Mouse (Mus musculus) cerebellum, adult 8-10 months (tissue): ENCODE measurements around the gene H2-Aa.

Experiments
- DNase-seq: peaks from one replicate; pipeline ENCODE4 v3.0.0; 2022

The H2-Aa gene

GRCm38 (mm10) chr17:34261502-34261901 lies 26.1 kb downstream of the H2-Aa start:
- peak; percentile 19 for DNase-seq

GRCm38 (mm10) chr17:34260551-34260950 lies 27.1 kb downstream of the H2-Aa start:
- DNase-seq, result no peak

GRCm38 (mm10) chr17:34257594-34258375 lies 29.8 kb downstream of the H2-Aa start, which contains the start of gene H2-Ab1:
Gene H2-Ab1, plus strand, starts transcription at chr17:34257689.
- peak; percentile 36 for DNase-seq

- DNase-seq, result no peak
These were observed 31.1 kb downstream of the H2-Aa start for GRCm38 (mm10) chr17:34256501-34256900.

GRCm38 (mm10) chr17:34251666-34252065 lies 36.0 kb downstream of the H2-Aa start:
- DNase-seq, result no peak

- DNase-seq, result peak; percentile 23
These were observed 37.7 kb downstream of the H2-Aa start for GRCm38 (mm10) chr17:34249878-34250277.

- DNase-seq, result no peak
These were observed 38.3 kb downstream of the H2-Aa start for GRCm38 (mm10) chr17:34249361-34249760.

- DNase-seq, result no peak
These were observed 38.9 kb downstream of the H2-Aa start for GRCm38 (mm10) chr17:34248764-34249163.

- DNase-seq, result no peak
These were observed 40.6 kb downstream of the H2-Aa start for GRCm38 (mm10) chr17:34247047-34247446.

- DNase-seq, result no peak
These were observed 43.0 kb downstream of the H2-Aa start for GRCm38 (mm10) chr17:34244656-34245055.

GRCm38 (mm10) chr17:34240916-34241315 lies 46.7 kb downstream of the H2-Aa start:
- no peak for DNase-seq

- DNase-seq, result no peak
These were observed 47.3 kb downstream of the H2-Aa start for GRCm38 (mm10) chr17:34240366-34240765.

GRCm38 (mm10) chr17:34239601-34240041 lies 48.0 kb downstream of the H2-Aa start:
- DNase-seq, result no peak

GRCm38 (mm10) chr17:34238706-34239105 lies 48.9 kb downstream of the H2-Aa start, which contains the start of gene H2-Ob:
Gene H2-Ob, plus strand, starts transcription at chr17:34238903.
- no peak for DNase-seq

GRCm38 (mm10) chr17:34237741-34238140 lies 49.9 kb downstream of the H2-Aa start:
- DNase-seq, result no peak

GRCm38 (mm10) chr17:34236691-34237090 lies 50.9 kb downstream of the H2-Aa start:
- DNase-seq, result no peak

GRCm38 (mm10) chr17:34234926-34235325 lies 52.7 kb downstream of the H2-Aa start:
- DNase-seq, result peak; percentile 44
